Mouse (Mus musculus) cortical plate, adult 2 months (tissue): Measurements from ENCODE around the gene Bloc1s1.

Source experiments
- CTCF ChIP-seq: fragments of 200-500 bp; IDR thresholded peaks from 2 replicates; pipeline ENCODE4 v1.5.1; 2011; ENCODE audit warnings: mild to moderate bottlenecking, control low read depth, low read length; ENCODE audit not compliant: insufficient read depth; ENCODE audit errors: extremely low read depth
- POLR2A ChIP-seq: fragments of 200-500 bp; IDR thresholded peaks from 2 replicates; pipeline ENCODE4 v1.6.1; 2011; ENCODE audit warnings: mild to moderate bottlenecking, low read length, control low read depth; ENCODE audit not compliant: insufficient read depth; ENCODE audit errors: extremely low read depth

GRCm38 (mm10) chr10:128888941-128889827 is 34.7 kb downstream of the Bloc1s1 start:
- TF ChIP-seq CTCF, result no peak
- TF ChIP-seq POLR2A, result no peak
